Mouse (Mus musculus): ENCODE results near the gene Sox2.

Sox2 gene

GRCm38 (mm10) chr3:34661341-34662007, 11.3 kb downstream of the Sox2 start:
- DNase-seq: no peak

DNA sequence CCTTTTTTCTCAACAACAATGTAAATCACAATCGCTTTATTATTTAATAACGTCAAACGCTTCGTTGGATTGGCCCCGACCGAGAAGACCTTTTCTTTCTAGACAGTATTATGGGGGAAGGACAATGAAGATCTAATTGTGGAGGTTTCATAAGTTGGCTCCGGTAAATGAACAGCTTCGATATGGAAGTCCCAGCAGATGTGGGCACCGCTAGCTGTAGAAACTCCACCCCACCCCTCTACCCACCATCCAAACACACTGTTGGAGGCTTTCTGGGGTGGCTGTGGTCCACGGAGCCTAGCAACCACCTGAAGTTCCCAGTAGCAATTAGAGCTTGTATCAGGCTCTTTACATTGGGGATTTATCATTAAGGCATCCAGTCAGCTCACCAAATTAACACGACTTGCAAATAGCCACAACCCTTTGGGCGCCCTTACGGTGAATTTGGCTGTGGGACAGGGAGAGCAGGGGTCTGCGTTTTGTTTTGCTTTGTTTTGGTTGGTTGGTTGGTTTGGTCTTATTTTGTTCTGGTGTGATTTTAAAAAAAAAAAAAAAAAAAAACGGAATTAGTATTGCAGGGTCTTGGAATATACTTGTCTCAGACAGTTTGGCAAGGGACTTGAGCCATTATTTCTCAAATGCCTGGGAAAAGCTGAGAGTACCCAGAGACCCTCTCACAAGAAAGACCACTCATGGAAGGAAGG, 12.0 kb downstream of the Sox2 start:
- DNase-seq: no peak

DNA sequence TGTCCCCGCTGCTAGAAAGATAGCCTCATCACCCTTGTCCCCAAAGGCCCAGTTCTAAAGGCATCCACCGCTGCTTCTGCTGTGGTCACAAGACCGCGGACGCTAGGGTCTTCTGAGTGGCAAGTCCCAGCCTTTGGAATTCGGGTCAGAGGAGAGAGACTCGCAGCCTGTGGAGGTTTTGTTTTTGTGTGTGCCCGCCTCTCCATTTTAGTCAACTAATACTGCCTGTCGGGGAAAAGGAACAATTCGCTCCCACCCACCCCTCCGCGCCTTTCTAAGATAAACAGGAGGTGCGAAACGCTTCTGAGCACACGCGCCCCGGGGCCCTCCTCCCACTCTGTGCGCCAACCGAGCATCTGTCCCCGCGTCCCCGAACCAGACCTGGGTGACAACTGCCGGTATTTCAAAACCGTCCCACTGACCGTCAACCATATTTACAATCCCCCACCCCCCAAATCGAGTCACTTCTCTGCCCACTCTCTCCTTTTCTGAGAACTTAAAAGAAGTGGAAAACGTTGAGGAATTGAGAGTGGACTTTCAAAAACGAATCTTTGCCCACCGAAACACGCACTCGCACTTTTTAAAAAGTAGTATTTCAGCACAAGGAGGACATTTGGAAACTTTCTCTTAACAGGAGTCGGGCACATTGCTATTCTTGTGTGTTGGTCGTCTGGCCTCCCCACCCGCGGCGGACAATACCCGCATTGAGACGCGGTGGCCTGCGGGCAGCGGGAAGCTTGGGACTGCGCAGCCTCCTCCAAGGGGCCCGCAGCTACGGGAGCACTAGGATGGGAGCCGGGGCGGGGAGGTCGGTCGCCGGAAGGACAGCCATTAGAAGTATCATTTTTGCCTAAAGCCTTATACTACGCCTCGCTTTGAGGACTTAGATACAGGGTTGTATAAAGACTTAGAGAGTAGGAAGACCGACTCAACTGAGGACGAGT, 12.8 kb downstream of the Sox2 start:
- peak in 1 of 2 experiments; percentile 11 for DNase-seq

GRCm38 (mm10) chr3:34663701-34664635, 13.8 kb downstream of the Sox2 start:
- peak in 1 of 2 experiments; percentile 15 for DNase-seq

- DNase-seq: no peak
Observed at GRCm38 (mm10) chr3:34664636-34665531, 14.7 kb downstream of the Sox2 start.

DNA sequence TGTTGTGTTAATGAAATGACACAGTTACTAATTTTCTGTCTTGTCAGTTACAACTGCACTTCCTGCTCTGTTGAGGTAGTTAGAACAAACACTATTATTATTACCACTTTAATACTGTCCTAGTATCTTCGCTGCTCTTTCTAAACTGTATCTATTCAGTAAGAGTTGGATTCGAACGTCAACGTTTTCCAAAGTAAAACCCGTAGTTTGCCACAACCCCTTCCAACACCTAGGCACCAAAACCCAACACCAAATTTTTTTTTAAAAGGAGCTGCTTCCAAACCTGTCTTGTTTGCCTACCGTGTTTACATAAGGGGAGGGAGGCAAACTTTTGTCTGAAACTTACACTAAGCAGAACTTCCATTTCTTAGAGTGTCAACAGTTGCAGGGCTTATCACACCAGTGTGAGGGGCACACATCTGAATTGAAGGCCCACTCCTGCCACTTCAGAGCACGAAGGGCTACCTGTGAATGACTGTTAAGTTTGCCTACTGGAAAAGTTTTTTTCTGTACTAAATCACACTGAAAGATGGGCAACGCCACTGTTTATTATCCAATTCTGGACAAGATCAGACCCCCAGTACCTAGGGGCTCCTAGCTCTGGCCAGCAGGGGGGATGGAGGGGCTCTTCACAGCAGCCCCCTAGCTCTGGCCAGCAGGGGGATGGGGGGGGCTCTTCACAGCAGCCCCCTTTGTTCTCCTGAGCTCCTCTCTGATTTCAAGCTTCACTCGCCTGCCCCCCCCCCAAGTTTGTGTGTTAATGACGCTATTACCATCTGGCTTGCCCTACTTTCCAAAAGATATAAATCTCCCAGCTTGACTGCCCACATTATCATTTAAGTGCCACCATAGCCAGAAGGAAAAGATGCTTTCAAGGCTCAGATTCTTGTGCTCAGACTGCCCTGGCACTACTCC, 15.8 kb downstream of the Sox2 start:
- no peak for DNase-seq

DNA sequence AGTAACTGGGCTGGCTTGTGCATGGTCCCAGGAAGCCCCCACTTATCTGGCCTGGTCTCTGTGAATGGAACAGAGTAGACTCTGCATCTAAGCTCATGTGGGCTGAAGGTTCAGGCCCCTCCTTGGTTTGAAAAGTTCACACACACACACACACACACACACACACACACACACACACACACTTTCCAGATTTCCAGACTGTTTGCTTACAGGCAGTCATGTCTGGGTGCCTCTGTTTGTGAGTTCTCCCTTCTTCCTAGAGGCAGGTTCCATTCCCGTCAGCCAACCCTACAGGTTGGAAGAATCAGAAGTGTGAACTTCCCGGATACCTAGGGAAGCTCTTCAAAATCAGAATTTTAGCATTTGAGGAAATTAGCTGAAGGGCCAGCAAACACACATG, 17.0 kb downstream of the Sox2 start:
- DNase-seq: no peak

GRCm38 (mm10) chr3:34667881-34668817, 17.9 kb downstream of the Sox2 start:
- no peak for DNase-seq

- no peak for DNase-seq
Observed at GRCm38 (mm10) chr3:34671024-34671660, 20.9 kb downstream of the Sox2 start.

DNA sequence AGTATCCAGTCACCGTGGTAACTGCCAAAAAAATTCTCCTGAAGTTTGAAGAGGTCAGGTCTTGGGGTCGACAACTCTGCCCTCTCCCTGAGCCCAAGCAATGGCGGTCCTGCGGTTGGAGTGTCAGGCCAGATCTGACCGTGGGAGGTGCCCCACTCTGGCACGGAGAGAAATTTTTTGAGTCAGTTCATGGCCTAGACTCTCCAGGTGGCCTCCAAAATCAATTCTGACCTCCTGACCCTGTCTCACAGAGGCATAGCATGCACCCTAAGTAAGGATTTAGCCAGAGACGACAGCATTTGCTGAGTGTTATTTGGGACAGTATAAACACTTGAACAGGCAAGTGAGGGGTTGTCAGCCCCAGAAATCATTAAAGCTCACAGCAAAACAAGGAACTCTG, 28.6 kb downstream of the Sox2 start:
- no peak for DNase-seq

- DNase-seq: no peak
Observed at GRCm38 (mm10) chr3:34679439-34679838, 29.2 kb downstream of the Sox2 start.

DNA sequence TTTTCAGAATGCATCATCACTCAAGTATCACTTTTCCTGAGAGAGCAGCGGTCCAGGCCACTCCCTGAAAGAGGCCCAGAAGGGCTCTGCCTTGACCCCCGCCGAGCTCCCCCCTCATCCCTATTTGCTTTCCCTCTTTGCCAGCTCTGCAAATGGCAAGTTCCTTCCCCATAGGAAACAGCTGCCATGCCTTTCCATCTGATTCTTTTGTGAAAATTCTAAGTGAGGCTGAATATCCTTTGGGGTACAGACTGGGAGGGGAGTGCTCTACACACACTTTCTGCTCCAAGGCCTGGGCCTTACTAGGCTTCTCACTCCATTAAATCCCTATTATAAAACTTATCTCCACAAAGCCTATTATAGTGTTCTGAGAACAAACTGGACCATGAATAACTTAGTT, 29.7 kb downstream of the Sox2 start:
- DNase-seq: no peak

DNA sequence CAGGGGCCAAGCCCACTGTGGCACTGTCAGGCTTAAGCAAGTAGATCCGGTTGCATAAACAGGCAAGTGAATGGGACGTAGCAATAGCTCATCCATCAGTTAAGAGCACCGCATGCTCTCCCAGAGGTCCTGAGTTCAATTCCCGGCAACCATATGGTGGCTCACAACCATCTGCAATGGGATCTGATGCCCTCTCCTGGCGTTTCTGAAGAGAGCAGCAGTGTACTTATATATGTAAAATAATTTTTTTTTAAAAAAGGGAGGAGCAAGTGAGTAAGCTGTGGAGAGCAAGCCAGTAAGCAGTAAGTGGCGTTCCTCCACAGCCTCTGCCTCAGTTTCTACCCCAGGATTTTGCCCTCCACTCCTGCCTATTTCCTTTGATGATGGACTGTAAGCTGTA, 37.9 kb downstream of the Sox2 start:
- no peak for DNase-seq

- DNase-seq: peak in 1 of 2 experiments; percentile 5
Observed at GRCm38 (mm10) chr3:34691703-34692393, 41.6 kb downstream of the Sox2 start.

DNA sequence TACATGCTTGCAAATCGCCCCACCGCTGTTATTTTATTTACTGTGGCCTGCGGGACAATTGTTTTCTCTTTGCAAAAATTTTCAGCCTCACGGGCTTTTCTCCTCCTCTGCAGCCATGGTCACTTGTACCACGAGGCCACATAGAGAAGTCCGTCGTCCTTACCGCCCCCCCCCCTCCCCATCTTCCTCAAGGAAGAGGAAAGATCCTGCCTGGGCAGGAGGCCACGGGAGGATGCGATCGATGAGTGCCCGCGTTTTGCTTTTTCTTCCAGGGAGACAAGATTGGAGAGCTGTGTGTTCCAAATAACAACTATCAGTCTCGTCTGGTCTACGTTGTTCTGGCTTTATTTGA, 42.2 kb downstream of the Sox2 start:
- no peak for DNase-seq

All from cerebellum, adult 18-20 months (tissue).